Mouse (Mus musculus): ENCODE results near the gene Ankrd63. TPM values are rescaled to one million over a fixed set of nuclear protein-coding genes. Genes with fewer than 3 reads are reported as not detected.

Gene Ankrd63
- polyA plus RNA-seq, 1 experiment from 2014 or later, result not detected

DNA sequence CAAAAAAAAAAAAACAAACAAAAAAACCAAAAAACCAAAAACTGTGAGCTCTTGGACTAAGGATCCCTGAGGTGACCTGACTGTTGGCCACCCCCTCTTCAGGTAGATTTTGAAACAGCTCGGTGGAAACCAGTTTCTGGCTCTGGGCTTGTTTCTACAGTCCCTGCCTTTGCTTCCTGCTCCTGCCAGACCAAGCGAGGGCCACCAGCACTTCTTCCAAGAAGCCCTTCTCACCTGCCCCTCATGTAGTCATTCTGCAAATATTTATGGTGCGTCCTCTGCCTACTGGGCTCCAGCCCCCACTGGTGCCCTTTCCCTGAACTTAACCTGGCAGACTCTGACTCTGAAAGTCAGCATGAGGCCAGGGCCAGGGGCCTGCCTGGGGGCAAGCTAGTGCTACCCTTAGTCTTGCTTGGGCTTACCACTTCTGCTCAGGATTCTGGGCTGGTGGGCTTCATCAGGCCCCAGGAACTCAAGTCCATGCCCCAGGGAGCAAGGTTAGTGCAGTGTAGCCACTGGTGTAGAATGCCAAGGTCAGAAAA is 38.7 kb downstream of the Ankrd63 start:
- H3K4me3 ChIP-seq (ENCODE audit: low read depth, low read length), result no peak overlapping the region
- H3K4me1 ChIP-seq (ENCODE audit: control insufficient read depth, insufficient read depth, low read length), result peaks cover 16% of the 10 kb centered on the region
- H3K4me2 ChIP-seq (replicated peaks; ENCODE audit: low read depth, low read length), result no peak overlapping the region
- 58% methylated on average over 3 of the region's 3 CpGs for WGBS
- H3K27me3 ChIP-seq (ENCODE audit: control insufficient read depth, insufficient read depth, low read length), result no peaks in the 10 kb centered on the region
- H3K9ac ChIP-seq (replicated peaks; ENCODE audit: low read depth, low read length), result no peak overlapping the region
- no peak; the same call in 1 of the 2 replicates for ATAC-seq (ENCODE audit: insufficient number of reproducible peaks, insufficient read depth, low FRiP score, low read depth)
- H3K27ac ChIP-seq (ENCODE audit: low read length), result no peak overlapping the region
- no peaks in the 10 kb centered on the region for H3K9me3 ChIP-seq (ENCODE audit: control insufficient read depth, low read depth, low read length)
- no peaks in the 10 kb centered on the region for H3K36me3 ChIP-seq (ENCODE audit: control insufficient read depth, insufficient read depth, low read length)

DNA sequence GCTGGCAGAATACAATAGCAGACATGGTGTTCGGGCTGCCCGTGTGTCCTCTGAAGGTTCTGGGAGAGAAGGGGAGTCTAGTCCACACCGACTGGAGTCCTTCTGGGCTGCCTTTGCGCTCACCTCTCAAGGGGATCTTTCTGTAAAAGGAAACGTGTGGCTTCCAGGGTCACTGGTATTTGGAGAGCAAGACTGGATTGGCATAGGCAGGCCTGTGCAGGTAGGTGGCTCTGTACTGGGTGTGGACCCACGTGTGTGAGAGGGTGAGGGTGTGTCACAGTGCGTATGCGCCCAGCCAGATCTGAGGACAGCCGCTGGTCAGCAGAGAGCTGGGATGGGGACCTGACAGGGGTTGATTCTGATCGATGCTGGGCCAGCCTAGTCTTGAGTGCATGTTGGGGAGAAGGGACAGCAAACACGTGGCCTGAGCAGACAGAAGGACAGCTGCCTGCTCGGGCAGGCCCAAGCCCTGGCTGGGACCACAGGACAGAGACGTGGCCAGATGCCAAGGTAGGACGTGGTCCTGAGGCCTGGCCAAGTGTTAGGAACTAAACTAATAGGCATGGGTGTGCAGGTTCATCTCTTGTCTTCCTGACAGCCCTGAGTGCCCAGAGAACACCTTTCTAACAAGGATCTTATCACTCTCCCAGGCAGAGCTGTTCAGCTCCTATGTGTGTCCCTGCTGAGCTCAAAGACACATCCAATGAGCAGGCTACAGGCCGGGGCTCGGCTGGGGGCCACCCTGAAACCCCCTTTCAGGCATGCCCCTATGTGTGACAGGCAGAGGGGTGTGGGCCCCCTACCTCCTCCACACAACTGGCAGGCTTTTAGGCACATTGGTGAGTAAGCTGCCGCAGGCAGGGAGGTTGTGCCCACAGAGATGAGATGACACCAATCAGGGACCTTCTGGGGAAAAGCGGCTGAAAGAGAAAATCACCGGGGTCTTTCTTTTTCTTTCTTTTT is 39.7 kb downstream of the Ankrd63 start:
- peak; percentile 71 for ATAC-seq (ENCODE audit: insufficient number of reproducible peaks, insufficient read depth, low FRiP score, low read depth)
- Histone ChIP-seq H3K36me3 (ENCODE audit: control insufficient read depth, insufficient read depth, low read length) (no peaks in the 10 kb centered on the region), H3K9me3 (ENCODE audit: control insufficient read depth, low read depth, low read length) (no peaks in the 10 kb centered on the region), H3K4me2 (replicated peaks; ENCODE audit: low read depth, low read length) (peak overlapping the region; percentile 77), H3K4me1 (ENCODE audit: control insufficient read depth, insufficient read depth, low read length) (peaks cover 23% of the 10 kb centered on the region), H3K27ac (ENCODE audit: low read length) (peak overlapping the region; percentile 24; the same call in 1 of the 2 replicates), H3K4me3 (ENCODE audit: low read depth, low read length) (peak overlapping the region; percentile 28; the same call in 1 of the 2 replicates), H3K9ac (replicated peaks; ENCODE audit: low read depth, low read length) (no peak overlapping the region), H3K27me3 (ENCODE audit: control insufficient read depth, insufficient read depth, low read length) (no peaks in the 10 kb centered on the region)
- 53% methylated on average over 19 of the region's 19 CpGs for WGBS

DNA sequence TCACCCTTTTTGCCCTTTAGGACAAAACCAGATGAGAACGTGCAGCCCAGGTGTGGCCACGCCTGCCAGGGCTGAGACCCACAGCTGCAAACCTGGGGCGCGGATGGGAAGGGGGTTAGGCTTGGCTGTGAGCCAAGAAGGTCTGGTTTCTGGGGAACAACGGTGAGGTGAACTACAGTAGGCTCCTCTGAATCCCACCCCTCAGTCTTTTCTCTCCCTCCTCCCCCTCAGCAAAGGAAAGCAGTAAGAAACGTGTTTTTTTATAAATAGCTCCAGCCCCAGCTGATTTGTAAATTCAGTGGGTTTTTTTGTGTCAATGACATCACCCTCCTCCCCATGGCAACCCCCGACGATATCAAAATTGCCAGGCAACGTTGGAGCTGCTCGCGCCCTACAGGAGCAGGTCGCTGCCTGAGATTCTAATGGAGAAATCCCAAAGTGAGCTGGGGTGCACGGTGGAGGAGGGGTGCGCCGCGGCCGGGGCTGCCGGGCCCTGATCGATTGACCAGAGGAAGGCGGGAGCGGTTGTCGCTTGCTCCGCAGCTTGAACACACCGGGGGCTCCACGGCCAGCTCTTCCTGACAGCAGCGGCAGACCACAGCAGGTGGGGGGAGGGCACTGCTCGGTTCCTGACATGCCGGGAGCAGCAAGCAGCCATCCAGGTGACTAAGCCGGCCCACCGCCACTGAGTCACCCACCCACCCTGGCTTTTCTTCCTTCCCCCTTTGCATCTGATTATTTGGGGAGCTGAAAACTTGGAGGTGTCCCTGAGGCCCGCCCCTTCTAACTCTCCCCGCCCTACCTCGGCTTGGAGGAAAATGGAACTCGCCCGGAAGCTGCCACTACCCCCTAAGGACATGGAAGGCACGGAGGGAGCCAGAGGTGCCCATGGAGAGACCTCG is 40.6 kb downstream of the Ankrd63 start, which contains the start of gene Pak6:
TSS of gene Pak6 (plus strand) at position 402 of the 902 bp plus-strand sequence.
- Histone ChIP-seq H3K4me3 (ENCODE audit: low read depth, low read length) (peak within 1 kb of the TSS; percentile 28), H3K27me3 (ENCODE audit: control insufficient read depth, insufficient read depth, low read length) (no peaks in the 10 kb centered on the region), H3K27ac (ENCODE audit: low read length) (0 out of 2 replicates have a peak within 1 kb of the TSS, but pooled peaks have one; percentile 24), H3K9me3 (ENCODE audit: control insufficient read depth, low read depth, low read length) (no peaks in the 10 kb centered on the region), H3K9ac (replicated peaks; ENCODE audit: low read depth, low read length) (peak within 1 kb of the TSS; percentile 18; the same call in 1 of the 2 replicates), H3K4me2 (replicated peaks; ENCODE audit: low read depth, low read length) (peak within 1 kb of the TSS; percentile 77), H3K4me1 (ENCODE audit: control insufficient read depth, insufficient read depth, low read length) (peaks cover 26% of the 10 kb centered on the region), H3K36me3 (ENCODE audit: control insufficient read depth, insufficient read depth, low read length) (no peaks in the 10 kb centered on the region)
- ATAC-seq (ENCODE audit: insufficient number of reproducible peaks, insufficient read depth, low FRiP score, low read depth), result no peak
- WGBS, result 3% methylated on average over 37 of the region's 37 CpGs

DNA sequence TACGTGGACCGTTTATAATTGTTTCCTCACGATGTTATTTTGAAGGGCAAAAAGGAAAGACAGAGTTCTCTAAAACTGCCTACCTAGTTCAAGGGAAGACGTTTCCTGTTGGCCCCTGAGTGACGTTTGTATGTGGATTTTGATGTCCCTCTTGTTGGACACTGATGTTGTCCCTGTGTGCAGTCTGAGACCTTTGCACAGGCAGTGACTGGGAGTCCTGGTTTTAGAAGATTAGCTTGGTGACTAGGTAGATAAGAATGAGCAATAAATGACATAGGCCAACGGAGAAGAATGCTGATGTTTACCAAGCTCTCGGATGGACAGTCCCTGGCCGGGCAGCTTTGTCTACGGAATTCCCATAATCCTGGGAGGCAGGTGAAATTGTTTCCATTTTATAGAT is 41.9 kb downstream of the Ankrd63 start:
- Histone ChIP-seq H3K9ac (replicated peaks; ENCODE audit: low read depth, low read length) (no peak overlapping the region), H3K4me3 (ENCODE audit: low read depth, low read length) (no peak overlapping the region), H3K27me3 (ENCODE audit: control insufficient read depth, insufficient read depth, low read length) (no peaks in the 10 kb centered on the region), H3K9me3 (ENCODE audit: control insufficient read depth, low read depth, low read length) (no peaks in the 10 kb centered on the region), H3K4me1 (ENCODE audit: control insufficient read depth, insufficient read depth, low read length) (peaks cover 29% of the 10 kb centered on the region), H3K27ac (ENCODE audit: low read length) (no peak overlapping the region), H3K36me3 (ENCODE audit: control insufficient read depth, insufficient read depth, low read length) (no peaks in the 10 kb centered on the region), H3K4me2 (replicated peaks; ENCODE audit: low read depth, low read length) (no peak overlapping the region)
- 66% methylated on average over 9 of the region's 9 CpGs for WGBS
- ATAC-seq (ENCODE audit: insufficient number of reproducible peaks, insufficient read depth, low FRiP score, low read depth), result no peak

DNA sequence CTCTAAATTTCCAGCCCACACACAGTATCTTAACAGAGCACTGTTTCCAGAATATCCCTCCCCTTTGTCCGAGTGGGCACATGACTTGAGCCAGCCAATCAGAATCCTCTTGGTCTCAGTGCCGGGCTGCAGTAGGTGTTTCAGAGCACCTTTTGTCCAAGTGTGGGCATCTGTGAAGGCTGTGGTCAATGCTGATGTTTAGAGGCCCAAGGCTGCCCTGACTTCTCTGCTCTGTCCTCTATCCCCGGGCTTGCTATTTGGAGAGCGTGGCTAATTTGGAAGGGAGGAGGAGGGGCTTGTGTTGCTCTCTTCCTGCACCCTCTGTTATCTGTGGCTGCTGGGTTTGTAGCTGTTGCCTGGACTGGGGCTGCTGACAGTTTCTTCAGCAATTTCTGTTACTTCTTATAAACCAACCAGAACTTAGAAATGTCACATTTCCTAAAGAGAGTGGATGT is 43.7 kb downstream of the Ankrd63 start:
- peak; percentile 68; the same call in 1 of the 2 replicates for ATAC-seq (ENCODE audit: insufficient number of reproducible peaks, insufficient read depth, low FRiP score, low read depth)
- no peak overlapping the region for H3K27ac ChIP-seq (ENCODE audit: low read length)
- peak overlapping the region; percentile 51 for H3K4me2 ChIP-seq (replicated peaks; ENCODE audit: low read depth, low read length)
- WGBS, result 0% methylated on average over 4 of the region's 4 CpGs
- no peaks in the 10 kb centered on the region for H3K36me3 ChIP-seq (ENCODE audit: control insufficient read depth, insufficient read depth, low read length)
- H3K27me3 ChIP-seq (ENCODE audit: control insufficient read depth, insufficient read depth, low read length), result no peaks in the 10 kb centered on the region
- no peaks in the 10 kb centered on the region for H3K9me3 ChIP-seq (ENCODE audit: control insufficient read depth, low read depth, low read length)
- H3K4me3 ChIP-seq (ENCODE audit: low read depth, low read length), result peak overlapping the region; percentile 31
- H3K4me1 ChIP-seq (ENCODE audit: control insufficient read depth, insufficient read depth, low read length), result peaks cover 36% of the 10 kb centered on the region
- H3K9ac ChIP-seq (replicated peaks; ENCODE audit: low read depth, low read length), result peak overlapping the region; percentile 25; the same call in 1 of the 2 replicates

DNA sequence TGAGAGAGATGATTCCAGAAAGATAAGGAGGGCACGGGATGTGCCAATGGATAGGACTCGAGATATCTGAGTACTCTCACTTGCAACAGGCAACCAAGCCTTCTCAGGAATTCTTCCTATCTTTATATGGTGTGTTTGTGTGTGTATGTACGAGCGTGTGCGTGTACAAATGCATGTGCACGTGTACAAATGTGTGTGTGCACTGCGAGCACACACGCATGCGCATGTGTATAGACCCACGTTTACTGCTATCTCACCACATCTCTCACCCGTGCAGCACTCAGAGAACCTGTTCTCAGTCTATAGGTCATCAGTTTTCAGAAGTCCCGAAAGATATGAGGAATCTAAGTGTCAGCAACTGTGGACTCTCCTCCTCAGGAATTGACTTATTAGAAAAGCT is 44.3 kb downstream of the Ankrd63 start:
- Histone ChIP-seq H3K27ac (ENCODE audit: low read length) (no peak overlapping the region), H3K4me3 (ENCODE audit: low read depth, low read length) (no peak overlapping the region), H3K9ac (replicated peaks; ENCODE audit: low read depth, low read length) (no peak overlapping the region), H3K36me3 (ENCODE audit: control insufficient read depth, insufficient read depth, low read length) (no peaks in the 10 kb centered on the region), H3K4me2 (replicated peaks; ENCODE audit: low read depth, low read length) (peak overlapping the region; percentile 51), H3K27me3 (ENCODE audit: control insufficient read depth, insufficient read depth, low read length) (no peaks in the 10 kb centered on the region), H3K9me3 (ENCODE audit: control insufficient read depth, low read depth, low read length) (no peaks in the 10 kb centered on the region), H3K4me1 (ENCODE audit: control insufficient read depth, insufficient read depth, low read length) (peaks cover 36% of the 10 kb centered on the region)
- no peak for ATAC-seq (ENCODE audit: insufficient number of reproducible peaks, insufficient read depth, low FRiP score, low read depth)
- WGBS, result 80% methylated on average over 12 of the region's 12 CpGs

DNA sequence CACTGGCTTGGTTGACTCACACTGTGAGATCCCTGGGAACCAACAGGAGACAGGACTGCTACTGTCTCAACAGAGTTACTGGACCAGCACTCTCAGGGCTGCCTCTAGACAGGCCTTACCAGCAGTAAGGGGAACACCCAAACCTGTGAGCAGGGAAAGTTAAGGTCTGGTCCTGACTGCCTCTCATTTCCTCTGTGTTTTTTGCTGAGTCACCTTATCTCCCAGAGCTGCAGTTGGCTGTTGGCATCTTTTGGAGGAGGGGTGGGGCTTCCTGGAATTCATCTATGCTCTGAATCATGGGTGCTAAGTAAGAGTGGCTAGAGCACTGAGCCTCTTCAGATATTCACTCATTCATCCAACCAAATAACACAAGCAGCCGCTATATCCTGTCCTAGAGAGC is 44.7 kb downstream of the Ankrd63 start:
- Histone ChIP-seq H3K4me2 (replicated peaks; ENCODE audit: low read depth, low read length) (no peak overlapping the region), H3K4me1 (ENCODE audit: control insufficient read depth, insufficient read depth, low read length) (peaks cover 36% of the 10 kb centered on the region), H3K27ac (ENCODE audit: low read length) (no peak overlapping the region), H3K9ac (replicated peaks; ENCODE audit: low read depth, low read length) (no peak overlapping the region), H3K27me3 (ENCODE audit: control insufficient read depth, insufficient read depth, low read length) (no peaks in the 10 kb centered on the region), H3K36me3 (ENCODE audit: control insufficient read depth, insufficient read depth, low read length) (no peaks in the 10 kb centered on the region), H3K9me3 (ENCODE audit: control insufficient read depth, low read depth, low read length) (no peaks in the 10 kb centered on the region), H3K4me3 (ENCODE audit: low read depth, low read length) (no peak overlapping the region)
- WGBS, result 80% methylated on average over 1 of the region's 1 CpGs
- ATAC-seq (ENCODE audit: insufficient number of reproducible peaks, insufficient read depth, low FRiP score, low read depth), result peak; percentile 30; the same call in 1 of the 2 replicates

DNA sequence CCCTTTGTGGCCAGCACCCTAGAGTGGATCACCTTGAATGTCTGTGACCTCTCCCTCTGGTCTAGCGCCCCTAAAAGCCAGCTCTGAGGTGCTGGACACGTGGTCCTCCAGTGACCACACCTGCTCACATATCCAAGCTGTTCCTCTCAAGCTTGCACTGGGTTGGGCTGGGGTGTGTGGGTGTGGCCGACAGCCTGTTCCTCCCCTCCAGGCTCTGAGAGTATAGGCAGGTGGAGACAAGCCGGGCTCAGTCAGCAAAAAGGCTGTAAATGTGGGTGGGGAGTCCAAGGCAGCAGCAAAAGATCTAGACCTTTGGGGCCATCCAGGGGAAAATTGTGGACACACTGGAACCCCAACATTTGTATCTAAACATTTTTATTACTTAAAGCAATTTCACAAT is 45.3 kb downstream of the Ankrd63 start:
- Histone ChIP-seq H3K36me3 (ENCODE audit: control insufficient read depth, insufficient read depth, low read length) (no peaks in the 10 kb centered on the region), H3K27ac (ENCODE audit: low read length) (no peak overlapping the region), H3K4me3 (ENCODE audit: low read depth, low read length) (no peak overlapping the region), H3K9ac (replicated peaks; ENCODE audit: low read depth, low read length) (no peak overlapping the region), H3K4me1 (ENCODE audit: control insufficient read depth, insufficient read depth, low read length) (peaks cover 34% of the 10 kb centered on the region), H3K9me3 (ENCODE audit: control insufficient read depth, low read depth, low read length) (no peaks in the 10 kb centered on the region), H3K27me3 (ENCODE audit: control insufficient read depth, insufficient read depth, low read length) (no peaks in the 10 kb centered on the region), H3K4me2 (replicated peaks; ENCODE audit: low read depth, low read length) (no peak overlapping the region)
- 36% methylated on average over 4 of the region's 4 CpGs for WGBS
- peak; percentile 84 for ATAC-seq (ENCODE audit: insufficient number of reproducible peaks, insufficient read depth, low FRiP score, low read depth)

Data from stomach, embryonic 14.5 days (tissue).